Mouse (Mus musculus): ENCODE results near the gene Cdrt4. TPM values are rescaled to one million over a fixed set of nuclear protein-coding genes. Genes with fewer than 3 reads are reported as not detected.

Gene Cdrt4
- polyA plus RNA-seq, 1 experiment from 2014 or later = 0.29 TPM

Other genes starting within 250 kb of the Cdrt4 start
- gene Zfp287, start 219.3 kb upstream of the Cdrt4 start, polyA plus RNA-seq (2014; fragmentation: Nextera tagmentation; extraction: Ambion mirVana) = 13.1 and 16.3 TPM in 2 replicates
- 0.99 TPM in 1 of 2 replicates, not detected in the other for gene Gm10428, start 198.1 kb upstream of the Cdrt4 start, polyA plus RNA-seq (2014; fragmentation: Nextera tagmentation; extraction: Ambion mirVana)
- 33.8 and 36.1 TPM in 2 replicates for gene Zfp286, start 161.7 kb upstream of the Cdrt4 start, polyA plus RNA-seq (2014; fragmentation: Nextera tagmentation; extraction: Ambion mirVana)
- 4.3 and 4.8 TPM in 2 replicates for gene Trim16, start 131.0 kb upstream of the Cdrt4 start, polyA plus RNA-seq (2014; fragmentation: Nextera tagmentation; extraction: Ambion mirVana)
- 0.67 and 0.91 TPM in 2 replicates for gene Fbxw10, start 104.1 kb upstream of the Cdrt4 start, polyA plus RNA-seq (2014; fragmentation: Nextera tagmentation; extraction: Ambion mirVana)
- 40.5 and 43.7 TPM in 2 replicates for gene Tvp23b, start 71.7 kb upstream of the Cdrt4 start, polyA plus RNA-seq (2014; fragmentation: Nextera tagmentation; extraction: Ambion mirVana)
- not detected in 2 replicates for gene Tekt3, start 110.5 kb downstream of the Cdrt4 start, polyA plus RNA-seq (2014; fragmentation: Nextera tagmentation; extraction: Ambion mirVana)
- gene Pmp22, start 177.8 kb downstream of the Cdrt4 start, polyA plus RNA-seq (2014; fragmentation: Nextera tagmentation; extraction: Ambion mirVana) = 43.7 and 51.0 TPM in 2 replicates